Mouse (Mus musculus) small intestine, adult 2 months (tissue): Measurements from ENCODE around the gene Map1b. TPM values are rescaled to one million over a fixed set of nuclear protein-coding genes. Genes with fewer than 3 reads are reported as not detected.

Experiments
- H3K27ac ChIP-seq: fragments of 200-500 bp; 2 replicates; pipeline ENCODE4 v1.5.1; 2012; ENCODE audit warnings: low read depth, low read length, control low read depth, inconsistent platforms; ENCODE audit not compliant: insufficient read depth
- H3K27me3 ChIP-seq: fragments of 200-500 bp; 2 replicates; pipeline ENCODE4 v1.6.1; 2012; ENCODE audit warnings: mild to moderate bottlenecking, moderate library complexity, low read length, inconsistent platforms; ENCODE audit not compliant: control insufficient read depth, insufficient read depth
- H3K36me3 ChIP-seq: fragments of 200-500 bp; 2 replicates; pipeline ENCODE4 v1.6.1; 2012; ENCODE audit warnings: mild to moderate bottlenecking, low read length, control low read depth, inconsistent platforms; ENCODE audit not compliant: control insufficient read depth, insufficient read depth
- H3K4me1 ChIP-seq: fragments of 200-500 bp; 2 replicates; pipeline ENCODE4 v1.6.1; 2012; ENCODE audit warnings: low read length, inconsistent platforms, mixed read lengths; ENCODE audit not compliant: control insufficient read depth, insufficient read depth, insufficient read length
- H3K4me3 ChIP-seq: fragments of 200-500 bp; 2 replicates; pipeline ENCODE4 v1.5.1; 2012; ENCODE audit warnings: low read depth, mild to moderate bottlenecking, control low read depth, inconsistent platforms, low read length, moderate library complexity
- CTCF ChIP-seq: fragments of 200-500 bp; IDR thresholded peaks from 2 replicates; pipeline ENCODE4 v1.5.1; 2012; ENCODE audit warnings: low read depth, mild to moderate bottlenecking, control low read depth, inconsistent platforms, low read length, moderate library complexity, mixed read lengths; ENCODE audit not compliant: insufficient replicate concordance, insufficient read length; ENCODE audit errors: extremely low read depth
- POLR2A ChIP-seq: fragments of 200-500 bp; IDR thresholded peaks from 2 replicates; pipeline ENCODE4 v1.6.1; 2012; ENCODE audit warnings: low read depth, mild to moderate bottlenecking, control low read depth, inconsistent platforms, low read length, moderate library complexity
- WGBS: fragments of 180-500 bp; shearing (Covaris S2); methylation state at CpG from one replicate; pipeline ENCODE4 v1.1.7; 2018; 5-methylcytosine and 5-hydroxymethylcytosine counted together
- polyA plus RNA-seq: library from polyadenylated mRNA; depleted of rRNA; stranded (reverse); fragments of >200 nt; gene quantifications from 2 replicates; pipeline ENCODE4 v1.2.3, GENCODE M21; 2012

Map1b gene
- polyA plus RNA-seq, 1 experiment = 0.74 TPM

GRCm38 (mm10) chr13:99506580-99506962, 9.8 kb downstream of the Map1b start:
- H3K4me3 ChIP-seq = no peak overlapping the region
- no peaks in the 10 kb centered on the region for H3K36me3 ChIP-seq
- TF ChIP-seq CTCF = no peak
- no peaks in the 10 kb centered on the region for H3K27me3 ChIP-seq
- H3K27ac ChIP-seq = no peak overlapping the region
- no peaks in the 10 kb centered on the region for H3K4me1 ChIP-seq
- 19% methylated on average over 2 of the region's 2 CpGs for WGBS

- TF ChIP-seq CTCF = no peak
- no peak for TF ChIP-seq POLR2A
Observed at GRCm38 (mm10) chr13:99505826-99506579, 10.3 kb downstream of the Map1b start.

GRCm38 (mm10) chr13:99503370-99503979, 12.9 kb downstream of the Map1b start:
- no peaks in the 10 kb centered on the region for H3K36me3 ChIP-seq
- H3K4me1 ChIP-seq = no peaks in the 10 kb centered on the region
- no peak overlapping the region for H3K27ac ChIP-seq
- no peak overlapping the region for H3K4me3 ChIP-seq
- TF ChIP-seq CTCF (no peak), POLR2A (no peak)
- 68% methylated on average over 14 of the region's 14 CpGs for WGBS
- H3K27me3 ChIP-seq = no peaks in the 10 kb centered on the region

More at GRCm38 (mm10) chr13:99505826-99506579, 10.3 kb downstream of the Map1b start:
- H3K36me3 ChIP-seq = no peaks in the 10 kb centered on the region
- H3K4me3 ChIP-seq = no peak overlapping the region
- H3K27me3 ChIP-seq = no peaks in the 10 kb centered on the region
- H3K27ac ChIP-seq = no peak overlapping the region
- no peaks in the 10 kb centered on the region for H3K4me1 ChIP-seq
- WGBS = 81% methylated on average over 11 of the region's 11 CpGs

- no peak overlapping the region for H3K4me3 ChIP-seq
- H3K27me3 ChIP-seq = no peaks in the 10 kb centered on the region
- 62% methylated on average over 7 of the region's 7 CpGs for WGBS
- TF ChIP-seq CTCF (no peak), POLR2A (no peak)
- no peak overlapping the region for H3K27ac ChIP-seq
- no peaks in the 10 kb centered on the region for H3K36me3 ChIP-seq
- H3K4me1 ChIP-seq = no peaks in the 10 kb centered on the region
Observed at GRCm38 (mm10) chr13:99502911-99503310, 13.4 kb downstream of the Map1b start.

- WGBS = 69% methylated on average over 13 of the region's 13 CpGs
- no peak overlapping the region for H3K4me3 ChIP-seq
- TF ChIP-seq POLR2A (no peak), CTCF (no peak)
- H3K27me3 ChIP-seq = no peaks in the 10 kb centered on the region
- no peak overlapping the region for H3K27ac ChIP-seq
- no peaks in the 10 kb centered on the region for H3K4me1 ChIP-seq
- no peaks in the 10 kb centered on the region for H3K36me3 ChIP-seq
Observed at GRCm38 (mm10) chr13:99502126-99502744, 14.1 kb downstream of the Map1b start.

GRCm38 (mm10) chr13:99501393-99501792, 14.9 kb downstream of the Map1b start:
- 39% methylated on average over 7 of the region's 7 CpGs for WGBS
- Histone ChIP-seq H3K27ac (no peak overlapping the region), H3K4me3 (no peak overlapping the region), H3K36me3 (no peaks in the 10 kb centered on the region), H3K27me3 (no peaks in the 10 kb centered on the region), H3K4me1 (no peaks in the 10 kb centered on the region)
- no peak for TF ChIP-seq POLR2A
- TF ChIP-seq CTCF = no peak

GRCm38 (mm10) chr13:99500609-99501008, 15.7 kb downstream of the Map1b start:
- Histone ChIP-seq H3K4me1 (no peaks in the 10 kb centered on the region), H3K4me3 (no peak overlapping the region), H3K27ac (no peak overlapping the region), H3K36me3 (no peaks in the 10 kb centered on the region), H3K27me3 (no peaks in the 10 kb centered on the region)
- 67% methylated on average over 3 of the region's 3 CpGs for WGBS
- no peak for TF ChIP-seq POLR2A
- TF ChIP-seq CTCF = no peak
